Mouse (Mus musculus): ENCODE measurements around the gene Gm5936.
"Not testable (repeated sequence)": the region's sequence is repeated elsewhere in the genome, so short reads cannot be mapped to it uniquely, and the experiment has no call there.

The Gm5936 gene

GRCm38 (mm10) chrX:74836842-74837522 lies at the start of gene Gm5936:
Gm5936 (plus strand) TSS chrX:74837196.
- DNase-seq = not testable (repeated sequence)

GRCm38 (mm10) chrX:74856104-74856503 lies 19.1 kb downstream of the Gm5936 start:
- DNase-seq = not testable (repeated sequence)

- DNase-seq = not testable (repeated sequence)
Measured at GRCm38 (mm10) chrX:74880123-74880522, 43.1 kb downstream of the Gm5936 start.

Measured in liver (tissue).